In genomic region chr1:91539246-91539645, GRCm38 (mm10) we compare ENCODE assay signal across 8 mouse cellular contexts. TPM values are rescaled to one million over a fixed set of nuclear protein-coding genes. Genes with fewer than 3 reads are reported as not detected.
DNase-seq lines count a peak whose midpoint lies in the region; ATAC-seq lines count a peak whose summit lies in the region.

No protein-coding gene starts in this region.

- ATAC-seq in hindbrain, embryonic 15.5 days (ENCODE audit: low FRiP score, low read depth), result no peak
- ATAC-seq in granulocyte monocyte progenitor cell, adult 5-6 weeks (replicated peaks; ENCODE audit: poor library complexity, severe bottlenecking), result no peak

- peaks cover 32% of the 10 kb centered on the region for H3K4me1 ChIP-seq in heart, embryonic 10.5 days
- peaks cover 2% of the 10 kb centered on the region; the same call in 1 of the 2 replicates for H3K4me1 ChIP-seq in brown adipose tissue, adult 24 weeks (ENCODE audit: control insufficient read depth, insufficient read depth, insufficient read length, low read length)
- peaks cover 27% of the 10 kb centered on the region for H3K4me1 ChIP-seq in hindbrain, embryonic 15.5 days (replicated peaks)
- peaks cover 34% of the 10 kb centered on the region for H3K4me1 ChIP-seq in midbrain, embryonic 10.5 days

- no peaks in the 10 kb centered on the region for H3K9me3 ChIP-seq in heart, embryonic 10.5 days
- no peaks in the 10 kb centered on the region for H3K9me3 ChIP-seq in hindbrain, embryonic 15.5 days
- H3K9me3 ChIP-seq in midbrain, embryonic 10.5 days (replicated peaks), result no peaks in the 10 kb centered on the region

- H3K4me2 ChIP-seq in hindbrain, embryonic 15.5 days, result peak overlapping the region; percentile 86

- no peaks in the 10 kb centered on the region for H3K36me3 ChIP-seq in heart, embryonic 10.5 days
- 0 out of 2 replicates have a peak, but pooled peaks cover 3% of the 10 kb centered on the region for H3K36me3 ChIP-seq in hindbrain, embryonic 15.5 days
- no peaks in the 10 kb centered on the region; the same call in 1 of the 2 replicates for H3K36me3 ChIP-seq in midbrain, embryonic 10.5 days

- no peak overlapping the region for H3K9ac ChIP-seq in hindbrain, embryonic 15.5 days

- H3K27me3 ChIP-seq in heart, embryonic 10.5 days (ENCODE audit: insufficient read depth, poor library complexity, severe bottlenecking), result peaks cover 31% of the 10 kb centered on the region
- peaks cover 27% of the 10 kb centered on the region for H3K27me3 ChIP-seq in hindbrain, embryonic 15.5 days
- H3K27me3 ChIP-seq in midbrain, embryonic 10.5 days (ENCODE audit: low read depth, poor library complexity, severe bottlenecking), result peaks cover 43% of the 10 kb centered on the region

- WGBS in heart, embryonic 10.5 days, result 16% methylated on average over 6 of the region's 6 CpGs
- 33% methylated on average over 6 of the region's 6 CpGs for WGBS in hindbrain, embryonic 15.5 days
- 31% methylated on average over 6 of the region's 6 CpGs for WGBS in midbrain, embryonic 10.5 days

- H3K4me3 ChIP-seq in heart, embryonic 10.5 days, result peak overlapping the region; percentile 72
- H3K4me3 ChIP-seq in brown adipose tissue, adult 24 weeks (ENCODE audit: insufficient read depth, low read depth, low read length), result peak overlapping the region; percentile 59; the same call in 1 of the 2 replicates
- H3K4me3 ChIP-seq in hindbrain, embryonic 15.5 days, result 0 out of 2 replicates have a peak overlapping the region, but pooled peaks have one; percentile 82
- peak overlapping the region; percentile 95 for H3K4me3 ChIP-seq in midbrain, embryonic 10.5 days

- intact Hi-C loops in heart, postnatal 10 days (cut with DNase I), result no loop called here

- peak overlapping the region; percentile 83 for H3K27ac ChIP-seq in heart, embryonic 10.5 days
- H3K27ac ChIP-seq in brown adipose tissue, adult 24 weeks (replicated peaks; ENCODE audit: low read depth, low read length), result no peak overlapping the region
- H3K27ac ChIP-seq in hindbrain, embryonic 15.5 days (replicated peaks), result no peak overlapping the region
- peak overlapping the region; percentile 81 for H3K27ac ChIP-seq in midbrain, embryonic 10.5 days (replicated peaks)

- DNase-seq in heart, embryonic 10.5 days (ENCODE audit: low spot score), result no peak
- DNase-seq in heart, postnatal 10 days, result no peak
- DNase-seq in midbrain, embryonic 10.5 days (ENCODE audit: low spot score), result no peak
- DNase-seq in adipocyte (ENCODE audit: low spot score), result no peak
- DNase-seq in right cerebral cortex, postnatal 10 days (ENCODE audit: low spot score in 2 of 2), result no peak

RNA-seq across cellular contexts. Expression of gene Asb1, which starts 1.1 kb away (rescaled TPM):
- polyA plus RNA-seq in heart, embryonic 10.5 days (2016; fragmentation: Nextera tagmentation; extraction: Ambion mirVana), result 9.0 and 11.1 TPM in 2 replicates
- 10 to 100 TPM; 17.6 to 19.4 TPM for total RNA-seq in heart, postnatal 10 days (2021)
- 3.4 and 5.0 TPM in 2 replicates for polyA plus RNA-seq in brown adipose tissue, adult 24 weeks (2012; ENCODE audit: insufficient read depth, insufficient read length, missing spikeins)
- 12.9 and 13.0 TPM in 2 replicates for polyA plus RNA-seq in hindbrain, embryonic 15.5 days (2015; fragmentation: Nextera tagmentation; extraction: Ambion mirVana)
- 8.2 and 9.4 TPM in 2 replicates for polyA plus RNA-seq in midbrain, embryonic 10.5 days (2016; fragmentation: Nextera tagmentation; extraction: Ambion mirVana)
- 4.2 and 8.1 TPM in 2 replicates for total RNA-seq in granulocyte monocyte progenitor cell, adult 5-6 weeks (2014; fragmentation: Nextera tagmentation)
- total RNA-seq in granulocyte monocyte progenitor cell, adult 5-6 weeks (2017), result 7.9 and 12.2 TPM in 2 replicates

RNA-seq across cellular contexts. Expression of gene Traf3ip1, which starts 44.8 kb away (rescaled TPM):
- polyA plus RNA-seq in heart, embryonic 10.5 days (2016; fragmentation: Nextera tagmentation; extraction: Ambion mirVana), result 6.1 and 7.3 TPM in 2 replicates
- total RNA-seq in heart, postnatal 10 days (2021), result 1 to 10 TPM; 4.4 to 5.3 TPM
- 3.8 and 4.9 TPM in 2 replicates for polyA plus RNA-seq in brown adipose tissue, adult 24 weeks (2012; ENCODE audit: insufficient read depth, insufficient read length, missing spikeins)
- polyA plus RNA-seq in hindbrain, embryonic 15.5 days (2015; fragmentation: Nextera tagmentation; extraction: Ambion mirVana), result 9.9 and 10.1 TPM in 2 replicates
- polyA plus RNA-seq in midbrain, embryonic 10.5 days (2016; fragmentation: Nextera tagmentation; extraction: Ambion mirVana), result 10.5 and 12.9 TPM in 2 replicates
- 5.2 and 7.0 TPM in 2 replicates for total RNA-seq in granulocyte monocyte progenitor cell, adult 5-6 weeks (2014; fragmentation: Nextera tagmentation)
- total RNA-seq in granulocyte monocyte progenitor cell, adult 5-6 weeks (2017), result 4.6 and 5.6 TPM in 2 replicates

Comparison
In these comparisons a context has a peak if more than half of its experiments do, and no peak if none do; other contexts are left out.
1. H3K27ac ChIP-seq: peak in heart, embryonic 10.5 days (single experiment) and midbrain, embryonic 10.5 days (single experiment); none in brown adipose tissue, adult 24 weeks (single experiment) and hindbrain, embryonic 15.5 days (single experiment).
2. Peak in every context shown above with its lines, with median percentiles within 50 percentile points of each other: H3K4me3 ChIP-seq.